Mouse (Mus musculus): ENCODE results near the gene Usp32.

The Usp32 gene

DNA sequence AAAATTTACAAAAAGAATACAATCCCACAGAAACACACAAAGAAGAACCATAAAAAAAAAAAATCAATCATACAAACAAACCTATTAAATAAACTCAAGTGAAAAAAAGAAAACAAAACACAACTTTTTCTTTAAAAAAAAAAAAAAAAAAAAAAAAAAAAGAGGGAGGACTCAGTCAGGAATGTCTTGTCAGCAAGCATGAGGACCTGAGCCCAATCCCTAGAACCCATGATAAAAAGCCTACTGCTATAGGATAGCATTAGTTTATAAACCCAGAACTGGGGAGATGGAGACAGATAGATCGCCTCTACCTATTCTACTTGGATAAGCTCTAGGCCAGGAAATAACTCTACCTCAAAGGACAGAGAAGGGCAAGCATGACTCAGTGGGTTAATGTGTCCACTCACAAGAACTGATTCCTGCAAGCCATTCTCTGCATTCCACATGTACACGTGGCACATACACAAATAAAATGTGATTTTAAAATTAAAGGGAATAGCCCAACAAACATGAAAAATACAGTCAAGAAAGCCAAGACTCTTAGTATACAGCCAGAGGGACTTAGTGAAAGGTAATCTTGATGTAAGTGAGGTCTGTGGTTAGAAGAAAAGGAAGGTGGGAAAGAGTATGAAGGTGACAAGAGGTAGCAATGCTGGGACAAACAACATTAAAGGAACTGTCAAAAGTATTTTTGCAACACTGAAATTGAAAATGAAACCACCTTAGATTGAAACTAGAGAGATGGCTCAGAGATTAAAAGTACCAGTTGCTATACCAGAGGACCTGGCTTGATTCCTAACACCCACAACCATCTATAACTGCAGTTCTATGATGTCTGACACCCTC lies 13.5 kb downstream of the Usp32 start:
- CTCF ChIA-PET, result no interaction called here

DNA sequence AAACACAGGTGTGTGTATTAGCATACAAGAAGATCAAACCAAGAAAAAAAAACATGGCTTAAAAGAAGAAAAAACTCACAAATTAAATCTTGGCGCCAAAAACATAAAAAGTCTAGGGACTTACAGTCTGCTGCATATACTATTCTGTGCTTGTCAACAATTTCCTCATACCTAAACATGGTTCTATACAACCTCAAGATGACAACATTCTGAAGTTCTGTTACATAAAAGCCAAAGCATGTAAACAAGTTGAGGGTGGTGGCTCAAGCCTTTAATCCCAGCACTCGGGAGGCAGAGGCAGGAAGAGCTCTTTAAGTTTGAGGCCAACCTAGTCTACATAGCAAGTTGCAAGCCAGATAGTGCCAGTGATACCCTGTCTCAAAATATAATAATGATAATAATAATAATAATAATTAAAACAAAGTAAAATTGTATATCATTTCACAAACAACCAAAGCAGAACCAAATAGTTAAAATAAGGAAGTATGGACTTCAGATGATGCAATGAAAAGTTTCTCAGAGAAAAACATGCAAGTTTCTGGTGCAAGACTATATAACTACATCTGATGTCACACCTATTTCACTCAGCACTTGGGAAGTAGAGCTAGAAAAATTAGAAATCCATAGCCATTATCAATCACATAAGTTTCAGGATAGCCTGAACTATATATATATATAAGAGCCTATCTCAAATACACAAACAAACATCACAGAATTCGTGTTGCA lies 16.5 kb downstream of the Usp32 start:
- CTCF ChIA-PET, result no interaction called here

DNA sequence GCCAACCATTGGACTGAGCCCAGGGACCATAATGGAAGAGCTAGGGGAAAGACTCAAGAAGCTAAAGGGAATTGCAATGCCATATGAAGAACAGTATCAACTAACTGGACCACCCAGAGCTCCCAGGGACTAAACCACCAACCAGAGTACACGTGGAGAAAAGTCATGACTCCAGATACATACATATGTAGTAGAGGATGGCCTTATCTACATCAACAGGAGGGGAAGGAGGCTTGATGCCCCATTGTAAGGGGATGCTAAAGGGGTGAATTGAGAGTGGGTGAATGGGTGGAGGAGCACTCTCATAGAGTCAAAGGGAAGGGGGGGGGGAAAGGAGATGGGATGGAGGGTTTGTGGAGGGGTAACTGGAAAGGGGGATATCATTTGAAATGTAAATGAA lies 17.9 kb downstream of the Usp32 start:
- CTCF ChIA-PET, result no interaction called here

GRCm38 (mm10) chr11:85117160-85117559 lies 22.8 kb downstream of the Usp32 start:
- CTCF ChIA-PET, result no interaction called here

- CTCF ChIA-PET, result no interaction called here
Measured at GRCm38 (mm10) chr11:85116084-85116844, 23.7 kb downstream of the Usp32 start.

- CTCF ChIA-PET, result interaction anchor here (0.7 kb wide), 1 partner anchor 22 kb away, joined by 3 read pairs; no protein-coding TSS in a partner anchor
Measured at GRCm38 (mm10) chr11:85109957-85110356, 30.0 kb downstream of the Usp32 start.

DNA sequence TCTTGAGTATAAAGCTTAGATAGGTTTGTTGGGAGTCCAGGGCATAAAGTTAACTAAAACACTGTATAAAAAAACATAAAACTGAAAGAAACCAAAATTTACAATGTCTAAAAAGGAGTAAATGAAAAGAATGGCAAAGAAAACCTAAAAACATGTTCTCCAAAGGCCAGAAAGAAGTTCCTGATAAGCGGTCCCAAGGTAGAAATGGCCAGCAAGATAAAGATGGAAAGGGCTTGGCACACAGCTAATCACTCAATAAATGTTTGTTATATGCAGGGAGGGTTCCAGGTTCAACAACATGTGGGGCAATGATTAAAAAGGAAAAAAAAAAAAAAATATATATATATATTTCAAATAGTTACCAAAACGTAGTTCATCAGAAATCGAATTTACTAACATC lies 32.7 kb downstream of the Usp32 start:
- CTCF ChIA-PET, result no interaction called here

DNA sequence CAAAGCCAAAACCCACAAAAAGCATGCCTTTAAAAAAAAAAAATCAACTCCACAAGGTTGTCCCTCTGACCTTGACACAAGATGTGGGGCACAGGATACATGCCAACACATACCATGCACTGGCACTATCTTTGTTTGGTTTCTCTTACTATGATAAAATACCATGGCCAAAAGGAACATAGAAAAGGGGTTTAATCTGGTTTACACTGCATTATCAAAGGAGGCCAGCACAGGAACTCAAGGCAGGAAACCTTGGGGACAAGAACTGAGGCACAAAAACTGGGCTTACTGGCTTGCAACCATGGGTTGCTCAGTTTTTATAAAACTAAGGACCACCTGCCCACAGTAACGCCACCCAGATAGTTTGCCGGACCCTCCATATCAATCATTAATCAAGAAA lies 34.1 kb downstream of the Usp32 start:
- CTCF ChIA-PET, result no interaction called here

DNA sequence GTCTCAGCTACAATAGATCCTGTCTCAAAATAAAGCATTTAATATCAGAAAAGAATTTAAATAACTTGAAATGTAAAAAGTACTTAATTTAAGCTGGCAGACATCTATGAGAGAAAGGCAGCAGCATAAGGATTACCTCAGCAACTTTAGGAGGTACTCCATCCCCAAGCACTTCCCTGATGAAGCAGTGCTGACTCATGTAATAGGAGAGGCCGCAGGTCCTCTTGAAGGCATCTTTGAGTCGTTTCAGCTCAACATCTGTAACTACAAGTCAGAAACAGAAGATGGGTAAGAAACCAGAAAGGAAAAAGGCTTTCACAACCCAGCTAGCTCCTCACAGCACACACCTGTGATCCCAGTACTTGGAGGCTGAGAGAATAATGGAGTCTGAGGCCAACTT lies 36.2 kb downstream of the Usp32 start:
- CTCF ChIA-PET, result no interaction called here

GRCm38 (mm10) chr11:85095116-85095515 lies 44.8 kb downstream of the Usp32 start:
- CTCF ChIA-PET, result no interaction called here

DNA sequence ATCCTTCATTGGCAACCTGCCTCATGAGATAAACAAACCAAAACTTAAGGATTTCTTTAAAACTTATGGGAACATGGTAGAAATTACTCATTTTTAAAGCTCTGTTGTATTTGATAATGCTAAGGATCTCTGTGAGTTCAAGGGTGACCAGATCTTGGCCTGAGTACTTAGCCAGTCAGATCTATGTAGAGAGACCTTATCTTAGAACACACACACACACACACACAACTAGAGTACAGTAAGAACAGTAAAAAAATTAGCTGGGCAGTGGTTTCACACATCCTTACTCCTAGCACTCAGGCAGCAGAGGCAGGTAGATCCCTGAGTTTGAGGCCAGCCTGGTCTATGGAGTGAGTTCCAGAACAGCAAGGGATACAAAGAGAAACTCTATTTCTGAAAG lies 53.7 kb downstream of the Usp32 start:
- CTCF ChIA-PET, result no interaction called here

- CTCF ChIA-PET, result no interaction called here
Measured at GRCm38 (mm10) chr11:85067871-85068270, 72.1 kb downstream of the Usp32 start.

DNA sequence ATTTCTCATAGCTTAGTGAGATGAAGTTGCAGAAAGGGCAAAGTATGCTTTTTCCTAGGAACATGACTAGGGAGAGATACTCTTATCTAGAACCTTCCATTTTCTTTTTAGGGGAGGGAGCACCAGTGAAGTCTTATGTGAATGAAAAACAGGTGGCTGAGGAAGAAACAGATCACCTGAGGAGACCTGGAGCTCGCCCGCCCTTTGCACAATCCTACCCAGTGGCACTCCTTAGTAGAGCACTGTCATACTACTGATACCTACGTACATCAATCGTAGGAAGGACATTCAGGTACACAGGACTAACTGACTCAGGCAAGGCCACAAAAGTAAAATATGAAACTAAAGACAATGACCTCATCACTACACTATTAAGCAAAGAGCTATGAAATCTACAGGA lies 81.4 kb downstream of the Usp32 start:
- CTCF ChIA-PET, result no interaction called here

GRCm38 (mm10) chr11:85057544-85057943 lies 82.4 kb downstream of the Usp32 start:
- CTCF ChIA-PET, result interaction anchor here (0.7 kb wide), 1 partner anchor 23 kb away, joined by 4 read pairs; no protein-coding TSS in a partner anchor

DNA sequence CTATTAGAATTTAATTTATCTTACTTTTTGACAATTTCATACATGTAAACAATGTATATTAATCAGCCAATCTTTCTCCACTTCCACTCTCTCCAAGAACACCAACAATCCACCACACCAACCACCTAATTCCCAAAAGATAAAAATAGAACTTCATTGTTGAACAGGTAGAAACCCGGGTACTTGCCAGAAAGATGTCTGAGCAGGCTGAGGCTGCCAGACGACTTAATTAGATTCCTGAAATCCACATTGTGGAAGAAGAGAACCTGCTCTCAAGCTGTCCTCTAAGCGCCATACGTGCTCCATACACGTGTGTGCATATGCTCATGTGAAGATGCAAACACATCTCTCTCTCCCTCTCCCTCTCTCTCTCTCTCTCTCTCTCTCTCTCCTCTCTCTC lies 83.1 kb downstream of the Usp32 start:
- CTCF ChIA-PET, result no interaction called here

GRCm38 (mm10) chr11:85055561-85055960 lies 84.4 kb downstream of the Usp32 start:
- CTCF ChIA-PET, result no interaction called here

DNA sequence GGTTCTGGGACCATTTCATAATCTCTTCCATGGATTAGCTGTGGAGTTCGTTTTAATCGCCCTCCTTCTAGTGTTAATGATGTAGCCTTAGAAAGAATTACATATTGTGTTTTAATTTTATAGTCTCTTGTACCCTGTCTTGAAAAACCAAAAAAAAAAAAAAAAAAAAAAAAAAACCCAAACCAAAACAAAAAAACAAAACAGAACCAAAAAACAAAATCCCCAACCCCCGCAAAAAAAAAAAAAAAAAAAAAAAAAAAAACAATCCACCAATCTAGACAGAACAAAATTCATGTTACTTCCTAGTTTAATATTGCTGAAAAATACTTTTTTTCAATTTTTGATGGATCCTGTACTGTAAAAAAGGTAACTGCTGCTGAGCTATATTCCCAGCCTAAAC lies 100.7 kb downstream of the Usp32 start:
- CTCF ChIA-PET, result no interaction called here

- CTCF ChIA-PET, result no interaction called here
Measured at GRCm38 (mm10) chr11:85013121-85013520, 126.8 kb downstream of the Usp32 start.

DNA sequence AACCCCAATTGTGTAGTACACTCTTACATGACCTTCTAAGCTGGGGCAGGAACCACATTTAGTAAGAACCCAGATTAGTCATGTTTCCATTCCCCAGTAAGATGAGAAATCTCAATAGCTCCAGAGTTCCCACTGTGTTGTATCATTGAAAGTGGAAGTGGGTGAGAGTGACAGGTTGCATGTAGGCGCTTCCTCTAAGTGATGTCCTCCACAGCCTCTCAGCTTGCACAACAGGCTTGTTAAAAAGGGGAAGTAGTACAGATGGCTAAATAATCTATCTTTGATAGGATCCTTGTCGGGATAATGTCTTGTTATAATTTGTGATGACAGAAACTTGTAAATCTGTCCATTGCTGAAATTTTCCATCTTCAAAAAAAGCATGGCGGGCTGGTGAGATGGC lies 136.4 kb downstream of the Usp32 start:
- CTCF ChIA-PET, result no interaction called here

GRCm38 (mm10) chr11:84995241-84995640 lies 144.7 kb downstream of the Usp32 start:
- CTCF ChIA-PET, result no interaction called here

- CTCF ChIA-PET, result interaction anchor here (0.8 kb wide), 1 partner anchor 45 kb away, joined by 3 read pairs; no protein-coding TSS in a partner anchor
Measured at GRCm38 (mm10) chr11:84992996-84993395, 147.0 kb downstream of the Usp32 start.

DNA sequence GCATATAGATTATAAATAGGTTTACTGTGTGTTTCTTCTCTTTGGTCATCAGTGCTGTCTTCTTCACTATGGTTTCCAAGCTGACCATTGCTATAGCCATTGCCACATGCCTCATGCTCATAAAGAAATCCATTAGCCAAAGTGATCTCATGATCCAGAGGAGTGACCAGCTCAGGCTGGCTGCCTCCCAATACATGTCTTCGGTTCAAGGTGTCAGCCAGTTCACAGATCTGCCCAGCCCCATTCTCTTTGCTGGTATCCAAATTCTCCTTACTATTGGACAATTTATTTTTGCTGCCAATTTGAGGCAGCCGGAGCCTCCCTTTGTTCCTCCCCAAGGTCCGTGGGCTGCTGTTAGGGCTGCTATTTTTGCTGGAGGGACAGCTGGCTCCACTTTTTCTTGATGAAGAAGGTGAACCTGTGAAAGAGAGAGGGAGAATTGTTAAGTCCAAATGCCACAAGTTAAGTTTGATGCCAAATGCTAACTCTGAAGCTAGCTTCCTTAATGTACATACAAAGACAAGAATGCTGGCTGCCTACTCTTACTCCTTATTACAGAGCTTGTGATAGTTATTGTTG lies 151.5 kb downstream of the Usp32 start:
- CTCF ChIA-PET, result no interaction called here

Data from spleen, embryonic (tissue).